Mouse (Mus musculus): ENCODE results near the gene Ucn2.

- no peak for TF ChIP-seq EP300 (optimal IDR thresholded peaks at IDR 0.05)
- TF ChIP-seq CTCF (IDR thresholded peaks at IDR 0.05; ENCODE audit: low read depth), result no peak
Measured at GRCm38 (mm10) chr9:109008994-109009635, 23.3 kb downstream of the Ucn2 start.
